Comparison of ENCODE assay signal across 13 mouse cellular contexts in genomic region chr3:121282998-121283397, GRCm38 (mm10). TPM values are rescaled to one million over a fixed set of nuclear protein-coding genes. Genes with fewer than 3 reads are reported as not detected.
DNase-seq lines count a peak whose midpoint lies in the region; ATAC-seq and TF ChIP-seq lines count a peak whose summit lies in the region.
"Had no signal": no experiment of that assay in that cellular context is flagged by ENCODE, and none has a peak within 500 bp of the region (broad histone marks: within the 10 kb centered on the region; RNA-seq: fewer than 3 reads in every experiment).

TSS of gene Tmem56 (minus strand) at chr3:121283098.

- no peak within 1 kb of the TSS for H3K9ac ChIP-seq in liver, embryonic 14.5 days (replicated peaks)
- H3K9ac ChIP-seq: hindbrain, embryonic 14.5 days had no signal

- no peak for TF ChIP-seq CTCF in layer of hippocampus, adult 2 months (conservative IDR thresholded peaks at IDR 0.05)
- no peak for TF ChIP-seq CTCF in liver, embryonic 14.5 days (IDR thresholded peaks at IDR 0.05; ENCODE audit: low read depth)

- no peak within 1 kb of the TSS for H3K27ac ChIP-seq in layer of hippocampus, adult 2 months
- no peak within 1 kb of the TSS for H3K27ac ChIP-seq in liver, embryonic 14.5 days
- H3K27ac ChIP-seq: hindbrain, embryonic 14.5 days; stomach, postnatal 0 days had no signal

- no peak for DNase-seq in layer of hippocampus, adult 2 months (ENCODE audit: low spot score in 2 of 2)
- DNase-seq in layer of hippocampus, adult 9-11 months, result no peak
- DNase-seq in adrenal gland, postnatal 36 days, result no peak
- no peak for DNase-seq in layer of hippocampus, postnatal 25 days (ENCODE audit: extremely low spot score in 1 of 2, low spot score in 1 of 2)
- no peak for DNase-seq in liver, embryonic 14.5 days (ENCODE audit: low read depth in 3 of 3, low spot score in 3 of 3)
- no peak for DNase-seq in cerebellum, adult 11 months
- DNase-seq in thymus, adult 18-20 months, result no peak
- DNase-seq: cerebellum, postnatal 25 days had no signal

- TF ChIP-seq EP300 in liver, embryonic 14.5 days (IDR thresholded peaks at IDR 0.05; ENCODE audit: low read depth), result no peak

- no peaks in the 10 kb centered on the region for H3K27me3 ChIP-seq in liver, embryonic 14.5 days (ENCODE audit: control insufficient read depth, insufficient read depth, low read length)

- no peak for ATAC-seq in liver, embryonic 14.5 days (ENCODE audit: insufficient read depth)
- ATAC-seq in activated CD4-positive, CD25-positive, alpha-beta regulatory T cell, adult 4 months, result no peak

- WGBS in liver, embryonic 14.5 days (ENCODE audit: insufficient replicate concordance), result 72% methylated on average over 4 of the region's 4 CpGs

- no peak within 1 kb of the TSS for H3K4me3 ChIP-seq in layer of hippocampus, adult 2 months
- no peak within 1 kb of the TSS for H3K4me3 ChIP-seq in liver, embryonic 14.5 days (ENCODE audit: insufficient read depth in 1 of 2, low read depth in 2 of 2, low read length in 2 of 2)
- H3K4me3 ChIP-seq: erythroblast, embryonic 14.5 days; myocyte had no signal

- H3K9me3 ChIP-seq in liver, embryonic 14.5 days (ENCODE audit: control insufficient read depth, low read length), result no peaks in the 10 kb centered on the region

- H3K36me3 ChIP-seq in liver, embryonic 14.5 days (replicated peaks; ENCODE audit: control insufficient read depth, insufficient read depth, low read depth), result no peaks in the 10 kb centered on the region

- H3K4me2 ChIP-seq in liver, embryonic 14.5 days (ENCODE audit: low read depth), result no peak within 1 kb of the TSS
- H3K4me2 ChIP-seq: hindbrain, embryonic 14.5 days had no signal

- peaks cover 0 to 2% of the 10 kb centered on the region in 2 experiments; a peak in 2 of 4 replicates for H3K4me1 ChIP-seq in liver, embryonic 14.5 days (replicated peaks; ENCODE audit: control insufficient read depth in 2 of 2, insufficient read depth in 2 of 2, low read length in 1 of 2)

RNA-seq across cellular contexts. Expression of gene Tmem56, which starts in this region (rescaled TPM):
- 10 to 100 TPM; 30.6 to 31.1 TPM for total RNA-seq in layer of hippocampus, adult 2 months (2021)
- total RNA-seq in adrenal gland, postnatal 36 days (2021), result 10 to 100 TPM; 38.5 to 39.2 TPM
- 10 to 100 TPM; 28.1 to 29.3 TPM for total RNA-seq in layer of hippocampus, postnatal 25 days (2021)
- 11.8 and 13.5 TPM in 2 replicates for polyA plus RNA-seq in liver, embryonic 14.5 days (2012; rRNA removed)
- 25.3 and 25.9 TPM in 2 replicates for polyA plus RNA-seq in liver, embryonic 14.5 days (2014; fragmentation: Nextera tagmentation; extraction: Ambion mirVana)
- polyA plus RNA-seq in activated CD4-positive, CD25-positive, alpha-beta regulatory T cell, adult 4 months (2017; shearing (Covaris generic)), result under 1 TPM in 1 of 2 experiments, not detected in 1; 0.11 TPM

Comparison
In these comparisons a context has a peak if more than half of its experiments do, and no peak if none do; other contexts are left out.
1. RNA of gene Tmem56 (polyA plus RNA-seq): 11.8 to 25.9 TPM in liver, embryonic 14.5 days; 0.11 TPM in activated CD4-positive, CD25-positive, alpha-beta regulatory T cell, adult 4 months; every median in the first group is over 10 times any median in the second.